Mouse (Mus musculus) kidney, embryonic 16.5 days (tissue): ENCODE results near the gene Eef1akmt3. TPM values are rescaled to one million over a fixed set of nuclear protein-coding genes. Genes with fewer than 3 reads are reported as not detected.

Source experiments
- ATAC-seq: fragments of 200-750 bp; cut with Nextera tagmentation; 2 replicates; pipeline ENCODE4 v1.8.0; 2017; ENCODE audit warnings: moderate TSS enrichment; ENCODE audit not compliant: low FRiP score, low TSS enrichment
- H3K27ac ChIP-seq: fragments of 300-500 bp; sonication (generic); 2 replicates; pipeline ENCODE4 v1.5.1; 2014; ENCODE audit warnings: low read length
- H3K27me3 ChIP-seq: fragments of 300-500 bp; sonication (generic); 2 replicates; pipeline ENCODE4 v1.6.1; 2014; ENCODE audit warnings: low read length, control low read depth, mixed read lengths; ENCODE audit not compliant: insufficient read depth
- H3K36me3 ChIP-seq: fragments of 300-500 bp; sonication (generic); 2 replicates; pipeline ENCODE4 v1.6.1; 2014; ENCODE audit warnings: low read length, control low read depth, mixed read lengths; ENCODE audit not compliant: insufficient read depth
- H3K4me1 ChIP-seq: fragments of 300-500 bp; sonication (generic); 2 replicates; pipeline ENCODE4 v1.6.1; 2014; ENCODE audit warnings: low read length, control low read depth, mixed read lengths; ENCODE audit not compliant: insufficient read depth
- H3K4me2 ChIP-seq: fragments of 300-500 bp; sonication (generic); replicated peaks from 2 replicates; pipeline ENCODE4 v1.6.1; 2014; ENCODE audit warnings: low read depth, low read length
- H3K4me3 ChIP-seq: fragments of 300-500 bp; sonication (generic); 2 replicates; pipeline ENCODE4 v1.5.1; 2014; ENCODE audit warnings: mild to moderate bottlenecking, low read length
- H3K9ac ChIP-seq: fragments of 300-500 bp; sonication (generic); replicated peaks from 2 replicates; pipeline ENCODE4 v1.6.1; 2014; ENCODE audit warnings: low read length
- H3K9me3 ChIP-seq: fragments of 300-500 bp; sonication (generic); 2 replicates; pipeline ENCODE4 v1.6.1; 2016; ENCODE audit warnings: low read length, control low read depth
- WGBS: fragments of 180-500 bp; shearing (Covaris S2); extraction: QIAGEN DNeasy Blood & Tissue Kit; methylation state at CpG from one replicate; pipeline ENCODE4 v1.1.7; 2014; 5-methylcytosine and 5-hydroxymethylcytosine counted together
- polyA plus RNA-seq: library from polyadenylated mRNA; unstranded; fragments of >200 nt; fragmentation: Nextera tagmentation; extraction: Ambion mirVana; gene quantifications from 2 replicates; pipeline ENCODE4 v1.2.1, GENCODE M21; 2015

Eef1akmt3 gene
- polyA plus RNA-seq, 1 experiment from 2014 or later: 0.76 TPM

GRCm38 (mm10) chr10:127041774-127042338, 543 bp upstream of the Eef1akmt3 start:
- Histone ChIP-seq H3K27me3 (no peaks in the 10 kb centered on the region; the same call in 1 of the 2 replicates), H3K9me3 (no peaks in the 10 kb centered on the region), H3K4me3 (peak overlapping the region; percentile 79), H3K9ac (peak overlapping the region; percentile 73), H3K4me2 (peak overlapping the region; percentile 99), H3K27ac (peak overlapping the region; percentile 59), H3K36me3 (peaks cover 12% of the 10 kb centered on the region), H3K4me1 (peaks cover 11% of the 10 kb centered on the region)
- 0% methylated on average over 44 of the region's 44 CpGs for WGBS
- ATAC-seq: peak; percentile 83

DNA sequence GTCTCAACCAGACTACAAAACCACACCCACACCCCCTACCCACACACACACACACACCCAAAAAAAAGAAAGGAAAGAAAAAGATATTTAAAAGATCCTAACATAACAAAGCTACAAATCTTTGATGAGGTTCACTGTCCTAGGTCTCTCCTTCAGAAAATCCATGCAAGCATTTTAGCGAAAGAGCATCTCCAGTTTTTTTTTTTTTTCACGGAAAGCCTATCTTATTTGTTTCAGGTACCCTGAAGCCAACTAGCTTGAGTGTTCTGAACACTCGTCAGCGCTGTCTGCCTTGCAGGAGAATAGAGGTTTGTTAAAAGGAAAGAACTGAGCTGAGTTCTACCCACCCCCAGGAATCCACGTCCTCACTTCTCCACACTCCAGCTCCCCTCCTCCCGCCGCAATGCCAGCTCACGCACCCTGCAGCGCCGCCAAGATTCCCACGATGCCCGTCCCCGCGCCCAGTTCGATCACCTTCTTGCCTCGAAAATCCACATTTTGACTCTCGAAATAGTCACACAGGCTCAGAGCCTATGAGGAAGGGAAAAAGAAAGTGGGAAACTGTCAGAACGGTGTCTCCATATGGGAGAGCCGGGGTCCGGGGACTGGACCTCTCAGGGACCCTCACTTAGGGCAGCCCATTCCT, 621 bp downstream of the Eef1akmt3 start:
- 3% methylated on average over 20 of the region's 20 CpGs for WGBS
- Histone ChIP-seq H3K27ac (no peak overlapping the region), H3K36me3 (peaks cover 7% of the 10 kb centered on the region), H3K9ac (peak overlapping the region; percentile 73), H3K4me3 (peak overlapping the region; percentile 79), H3K27me3 (no peaks in the 10 kb centered on the region; the same call in 1 of the 2 replicates), H3K4me1 (peaks cover 11% of the 10 kb centered on the region), H3K9me3 (no peaks in the 10 kb centered on the region), H3K4me2 (peak overlapping the region; percentile 99)
- no peak; the same call in 1 of the 2 replicates for ATAC-seq

DNA sequence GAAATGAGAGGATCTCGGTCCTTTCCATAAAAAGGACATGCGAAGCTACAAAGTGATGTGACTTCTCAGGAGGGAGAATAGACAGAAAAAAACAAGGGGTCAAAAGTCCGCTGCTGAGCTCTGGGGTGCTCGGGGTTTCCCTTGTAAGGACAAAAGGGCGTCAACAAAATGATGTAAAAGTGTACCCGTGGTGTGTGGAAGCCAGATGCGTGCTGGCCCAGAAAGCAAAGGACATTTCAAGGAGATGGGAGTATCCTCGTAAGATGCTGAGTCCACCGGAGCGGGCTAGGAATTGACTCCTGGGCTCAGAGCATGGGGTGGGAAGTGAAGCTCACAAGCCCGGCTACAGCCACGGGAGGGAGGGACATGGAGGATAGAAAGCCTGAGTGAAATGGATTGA, 3.7 kb downstream of the Eef1akmt3 start:
- H3K4me1 ChIP-seq: peaks cover 5% of the 10 kb centered on the region
- H3K9ac ChIP-seq: no peak overlapping the region
- WGBS: 77% methylated on average over 12 of the region's 12 CpGs
- H3K27me3 ChIP-seq: no peaks in the 10 kb centered on the region; the same call in 1 of the 2 replicates
- H3K4me2 ChIP-seq: no peak overlapping the region
- no peak overlapping the region for H3K4me3 ChIP-seq
- no peak overlapping the region for H3K27ac ChIP-seq
- no peaks in the 10 kb centered on the region for H3K36me3 ChIP-seq
- no peaks in the 10 kb centered on the region for H3K9me3 ChIP-seq
- ATAC-seq: no peak

GRCm38 (mm10) chr10:127036273-127036672, 5.0 kb downstream of the Eef1akmt3 start:
- no peak overlapping the region for H3K9ac ChIP-seq

GRCm38 (mm10) chr10:127033301-127033741, 8.0 kb downstream of the Eef1akmt3 start:
- Histone ChIP-seq H3K27ac (peak overlapping the region; percentile 29; the same call in 1 of the 2 replicates), H3K4me2 (no peak overlapping the region), H3K27me3 (no peaks in the 10 kb centered on the region), H3K9me3 (no peaks in the 10 kb centered on the region), H3K36me3 (peaks cover 4% of the 10 kb centered on the region), H3K9ac (no peak overlapping the region), H3K4me3 (no peak overlapping the region), H3K4me1 (peaks cover 6% of the 10 kb centered on the region; the same call in 1 of the 2 replicates)
- WGBS: 84% methylated on average over 8 of the region's 8 CpGs
- ATAC-seq: peak; percentile 39

More at GRCm38 (mm10) chr10:127036273-127036672, 5.0 kb downstream of the Eef1akmt3 start:
- no peaks in the 10 kb centered on the region for H3K36me3 ChIP-seq
- no peak overlapping the region for H3K4me3 ChIP-seq
- H3K4me1 ChIP-seq: no peaks in the 10 kb centered on the region
- no peaks in the 10 kb centered on the region; the same call in 1 of the 2 replicates for H3K27me3 ChIP-seq
- H3K4me2 ChIP-seq: no peak overlapping the region
- ATAC-seq: no peak
- H3K9me3 ChIP-seq: no peaks in the 10 kb centered on the region
- no peak overlapping the region for H3K27ac ChIP-seq
- 79% methylated on average over 12 of the region's 12 CpGs for WGBS

DNA sequence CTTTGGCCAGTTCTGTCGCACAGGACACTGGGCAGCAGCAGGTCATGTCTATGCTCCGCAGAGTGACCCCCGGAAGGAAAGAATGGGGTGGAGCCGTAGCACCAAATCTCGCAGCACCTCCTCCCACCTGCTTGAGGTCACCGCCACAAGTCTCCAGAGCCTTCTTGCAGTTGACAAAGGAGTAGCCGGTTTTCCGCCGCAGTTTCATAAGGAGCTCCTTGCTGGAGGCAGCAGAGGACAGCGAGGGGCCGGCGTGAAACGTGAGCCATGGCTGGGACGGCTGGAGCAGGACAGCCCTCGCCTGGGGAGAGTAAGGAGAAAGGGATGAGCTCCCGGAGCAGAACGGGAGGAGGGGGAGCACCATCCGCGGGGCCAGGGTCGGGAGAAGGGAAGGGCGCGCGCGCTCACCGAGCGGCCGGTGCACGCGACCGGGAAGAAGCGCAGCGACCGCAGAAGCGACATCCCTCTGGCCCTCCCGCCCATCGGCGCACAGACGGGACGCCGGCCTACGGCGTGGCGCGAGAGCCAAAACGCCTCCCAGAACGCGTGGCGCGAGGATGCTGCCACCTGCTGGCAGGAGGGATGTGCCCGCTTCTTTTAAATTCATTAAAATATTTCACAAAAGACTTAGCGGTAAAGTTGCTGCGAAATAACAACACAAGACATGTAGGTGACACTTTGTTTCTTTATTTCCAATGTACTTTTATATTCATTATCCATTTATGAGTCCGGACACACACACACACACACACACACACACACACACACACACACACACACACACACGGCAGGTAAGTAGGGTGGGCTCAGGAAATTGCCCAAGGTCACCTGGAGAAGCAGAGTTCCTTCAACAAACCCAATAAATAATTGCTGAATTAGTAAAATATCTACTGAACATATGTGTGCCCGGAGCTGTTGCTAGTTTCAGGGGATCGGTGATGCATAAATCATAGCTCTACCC, 10.7 kb downstream of the Eef1akmt3 start, which contains the start of gene Tsfm:
Gene Tsfm, minus strand, starts transcription at position 505 of the 961 bp plus-strand sequence.
- H3K9ac ChIP-seq: peak within 1 kb of the TSS; percentile 80
- peak within 1 kb of the TSS; percentile 63 for H3K4me2 ChIP-seq
- WGBS: 4% methylated on average over 56 of the region's 56 CpGs
- peak; percentile 89 for ATAC-seq
- H3K36me3 ChIP-seq: peaks cover 30% of the 10 kb centered on the region
- peak within 1 kb of the TSS; percentile 83 for H3K27ac ChIP-seq
- no peaks in the 10 kb centered on the region for H3K27me3 ChIP-seq
- H3K4me1 ChIP-seq: peaks cover 6% of the 10 kb centered on the region; the same call in 1 of the 2 replicates
- no peaks in the 10 kb centered on the region for H3K9me3 ChIP-seq
- peak within 1 kb of the TSS; percentile 86 for H3K4me3 ChIP-seq

DNA sequence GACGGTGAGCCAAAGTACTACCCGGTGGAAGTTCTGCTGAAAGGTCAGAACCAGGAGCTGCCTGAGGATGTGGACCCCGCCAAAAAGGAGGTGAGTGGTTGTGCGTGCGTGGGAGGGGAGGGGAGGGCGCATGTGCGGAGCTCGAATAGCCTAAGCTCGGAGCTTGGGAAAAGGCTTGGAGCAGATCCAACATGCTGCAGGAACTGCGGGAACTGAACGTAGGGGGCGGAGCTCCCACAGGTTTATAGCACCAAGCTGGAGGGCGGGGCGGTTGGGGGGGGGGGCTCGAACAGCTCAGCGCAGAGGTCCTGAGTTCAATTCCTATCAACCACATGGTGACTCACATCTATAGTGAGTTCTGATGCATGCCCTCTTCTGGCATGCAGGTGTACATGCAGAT, 22.9 kb downstream of the Eef1akmt3 start:
- no peak overlapping the region for H3K27ac ChIP-seq
- no peak overlapping the region for H3K4me3 ChIP-seq
- H3K36me3 ChIP-seq: peaks cover 17% of the 10 kb centered on the region
- ATAC-seq: no peak
- H3K4me2 ChIP-seq: no peak overlapping the region
- H3K9me3 ChIP-seq: no peaks in the 10 kb centered on the region
- 65% methylated on average over 16 of the region's 16 CpGs for WGBS
- no peak overlapping the region for H3K9ac ChIP-seq
- H3K27me3 ChIP-seq: no peaks in the 10 kb centered on the region
- no peaks in the 10 kb centered on the region for H3K4me1 ChIP-seq

- Histone ChIP-seq H3K27ac (no peak overlapping the region), H3K4me2 (no peak overlapping the region), H3K9ac (no peak overlapping the region), H3K9me3 (no peaks in the 10 kb centered on the region), H3K4me3 (no peak overlapping the region), H3K27me3 (no peaks in the 10 kb centered on the region), H3K36me3 (peaks cover 4% of the 10 kb centered on the region; the same call in 1 of the 2 replicates), H3K4me1 (no peaks in the 10 kb centered on the region)
- WGBS: 0% methylated on average over 2 of the region's 2 CpGs
- ATAC-seq: no peak
These were observed 24.2 kb downstream of the Eef1akmt3 start for GRCm38 (mm10) chr10:127017071-127017470.

DNA sequence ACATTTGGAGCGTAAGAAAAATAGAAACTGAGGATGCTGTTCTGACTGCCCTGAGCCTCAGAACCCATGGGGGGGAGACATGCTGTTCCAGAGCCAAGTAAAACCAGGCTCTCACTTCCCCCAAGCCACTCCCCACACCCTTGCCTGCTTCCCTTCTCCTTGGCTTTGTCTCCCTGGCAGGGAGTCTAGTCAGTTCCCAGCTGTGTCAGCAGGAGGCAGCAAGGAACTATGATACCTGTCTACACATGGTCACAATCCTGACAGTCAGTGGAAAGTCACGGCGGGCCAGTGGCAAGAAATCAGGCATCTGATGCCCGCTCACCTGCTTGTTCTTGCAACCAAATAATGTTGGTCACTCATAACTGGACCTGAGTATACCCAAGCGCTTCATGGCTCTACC, 24.8 kb downstream of the Eef1akmt3 start:
- WGBS: 59% methylated on average over 5 of the region's 5 CpGs
- no peaks in the 10 kb centered on the region for H3K9me3 ChIP-seq
- H3K27ac ChIP-seq: no peak overlapping the region
- no peak overlapping the region for H3K4me2 ChIP-seq
- H3K4me3 ChIP-seq: no peak overlapping the region
- no peak overlapping the region for H3K9ac ChIP-seq
- H3K36me3 ChIP-seq: no peaks in the 10 kb centered on the region
- H3K27me3 ChIP-seq: no peaks in the 10 kb centered on the region
- no peaks in the 10 kb centered on the region for H3K4me1 ChIP-seq
- ATAC-seq: peak; percentile 47
